Mouse (Mus musculus) layer of hippocampus, adult 9-10 months (tissue): ENCODE results near the gene Ccr6.

Experiments
- DNase-seq: peaks from one replicate; pipeline ENCODE4 v3.0.0; 2022; ENCODE audit warnings: low spot score

Ccr6 gene

GRCm38 (mm10) chr17:8233618-8234214 is 2.1 kb upstream of the Ccr6 start:
- no peak for DNase-seq

- DNase-seq, result no peak
Measured at GRCm38 (mm10) chr17:8234537-8234936, 1.3 kb upstream of the Ccr6 start.

- DNase-seq, result no peak
Measured at GRCm38 (mm10) chr17:8238012-8238710, 2.3 kb downstream of the Ccr6 start.

- DNase-seq, result no peak
Measured at GRCm38 (mm10) chr17:8239561-8239960, 3.7 kb downstream of the Ccr6 start.

- no peak for DNase-seq
Measured at GRCm38 (mm10) chr17:8240517-8240916, 4.7 kb downstream of the Ccr6 start.

GRCm38 (mm10) chr17:8241645-8242044 is 5.8 kb downstream of the Ccr6 start:
- DNase-seq, result no peak

GRCm38 (mm10) chr17:8242186-8242585 is 6.3 kb downstream of the Ccr6 start:
- DNase-seq, result no peak

GRCm38 (mm10) chr17:8244124-8244523 is 8.3 kb downstream of the Ccr6 start:
- no peak for DNase-seq

GRCm38 (mm10) chr17:8246102-8246754 is 10.4 kb downstream of the Ccr6 start:
- DNase-seq, result no peak

- no peak for DNase-seq
Measured at GRCm38 (mm10) chr17:8251704-8252103, 15.9 kb downstream of the Ccr6 start.

GRCm38 (mm10) chr17:8254268-8254667 is 18.4 kb downstream of the Ccr6 start:
- DNase-seq, result no peak

- no peak for DNase-seq
Measured at GRCm38 (mm10) chr17:8254914-8255313, 19.1 kb downstream of the Ccr6 start.

- no peak for DNase-seq
Measured at GRCm38 (mm10) chr17:8255583-8255982, 19.7 kb downstream of the Ccr6 start.

GRCm38 (mm10) chr17:8256982-8257381 is 21.1 kb downstream of the Ccr6 start:
- DNase-seq, result no peak

- DNase-seq, result peak; percentile 76
Measured at GRCm38 (mm10) chr17:8264638-8265037, 28.8 kb downstream of the Ccr6 start.

- DNase-seq, result no peak
Measured at GRCm38 (mm10) chr17:8272054-8272749, 36.4 kb downstream of the Ccr6 start.

GRCm38 (mm10) chr17:8272951-8273350 is 37.1 kb downstream of the Ccr6 start:
- DNase-seq, result no peak

GRCm38 (mm10) chr17:8276071-8276470 is 40.2 kb downstream of the Ccr6 start:
- DNase-seq, result no peak

- no peak for DNase-seq
Measured at GRCm38 (mm10) chr17:8276680-8277079, 40.8 kb downstream of the Ccr6 start.

GRCm38 (mm10) chr17:8277266-8277665 is 41.4 kb downstream of the Ccr6 start:
- DNase-seq, result no peak

GRCm38 (mm10) chr17:8278356-8278755 is 42.5 kb downstream of the Ccr6 start:
- DNase-seq, result no peak

- DNase-seq, result peak; percentile 51
Measured at GRCm38 (mm10) chr17:8282821-8283525, 47.1 kb downstream of the Ccr6 start, which contains the start of gene Mpc1. Mpc1 (plus strand) TSS chr17:8282904.
